Mouse (Mus musculus): ENCODE data around the gene Syne4. TPM values are rescaled to one million over a fixed set of nuclear protein-coding genes. Genes with fewer than 3 reads are reported as not detected.

Syne4 gene
- polyA plus RNA-seq, 1 experiment from 2014 or later = 18.9 TPM

DNA sequence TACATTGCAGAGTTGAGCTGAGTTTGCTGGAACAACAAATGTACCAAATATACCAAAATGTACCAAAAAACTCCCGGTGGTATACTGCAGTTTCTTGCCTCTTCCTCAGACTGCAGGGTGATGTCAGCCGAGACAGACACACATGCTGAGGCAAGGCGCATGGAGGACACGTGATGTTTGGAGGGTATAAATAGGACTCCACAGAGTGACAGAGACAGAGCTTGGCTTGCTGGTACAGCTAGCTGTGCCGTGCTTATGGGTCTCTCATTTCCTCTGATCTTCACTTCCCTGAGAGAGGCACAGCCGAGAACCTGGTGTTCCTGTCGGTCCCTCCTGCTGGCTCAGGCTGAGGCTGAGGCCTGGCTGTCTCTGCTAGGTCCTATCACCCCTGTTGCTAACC is 31.9 kb upstream of the Syne4 start:
- Histone ChIP-seq H3K27me3 (replicated peaks) (no peaks in the 10 kb centered on the region), H3K9ac (replicated peaks) (no peak overlapping the region), H3K4me2 (no peak overlapping the region), H3K4me1 (peaks cover 16% of the 10 kb centered on the region), H3K4me3 (replicated peaks) (no peak overlapping the region), H3K27ac (replicated peaks) (no peak overlapping the region), H3K36me3 (no peaks in the 10 kb centered on the region), H3K9me3 (replicated peaks) (no peaks in the 10 kb centered on the region)
- no peak for ATAC-seq (ENCODE audit: low FRiP score)
- 87% methylated on average over 7 of the region's 7 CpGs for WGBS

DNA sequence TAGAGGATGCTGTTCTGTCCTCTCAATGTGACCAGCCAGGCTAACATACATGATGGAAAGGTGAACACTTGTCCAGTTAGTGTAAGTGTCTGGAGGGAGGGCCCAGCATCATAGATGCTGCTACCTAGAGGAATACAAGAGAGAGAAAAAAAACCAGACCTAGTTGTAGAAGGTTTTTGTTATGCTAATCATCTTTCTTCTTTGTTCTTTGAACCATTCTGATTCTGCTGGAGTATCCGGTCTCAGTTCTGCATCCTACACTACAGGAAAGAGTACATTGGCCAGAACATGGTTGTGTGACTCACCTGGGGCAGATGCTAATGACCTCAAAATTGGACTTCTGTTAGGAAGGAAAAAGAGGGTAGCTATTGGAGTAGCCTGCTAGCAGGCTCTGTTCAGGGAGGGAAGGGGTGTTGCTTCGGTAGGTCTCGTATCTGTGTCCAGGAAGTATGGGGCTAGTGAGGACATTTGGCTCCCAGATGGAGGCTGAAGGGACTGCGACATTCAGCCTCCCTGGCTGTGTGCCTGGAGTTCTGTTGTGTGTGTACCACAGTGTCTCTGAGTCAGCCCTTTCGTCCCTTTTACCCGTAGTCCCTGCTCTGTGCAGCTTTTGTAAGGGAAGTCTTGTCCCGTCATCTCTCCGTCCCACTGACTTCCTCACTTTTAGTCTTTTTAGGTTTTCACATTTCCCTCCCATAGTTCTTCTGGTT is 27.8 kb upstream of the Syne4 start:
- Histone ChIP-seq H3K9me3 (replicated peaks) (no peaks in the 10 kb centered on the region), H3K27ac (replicated peaks) (no peak overlapping the region), H3K4me1 (peaks cover 12% of the 10 kb centered on the region), H3K27me3 (replicated peaks) (no peaks in the 10 kb centered on the region), H3K4me2 (no peak overlapping the region), H3K9ac (replicated peaks) (no peak overlapping the region), H3K36me3 (no peaks in the 10 kb centered on the region), H3K4me3 (replicated peaks) (no peak overlapping the region)
- WGBS = 63% methylated on average over 8 of the region's 8 CpGs
- no peak for ATAC-seq (ENCODE audit: low FRiP score)

DNA sequence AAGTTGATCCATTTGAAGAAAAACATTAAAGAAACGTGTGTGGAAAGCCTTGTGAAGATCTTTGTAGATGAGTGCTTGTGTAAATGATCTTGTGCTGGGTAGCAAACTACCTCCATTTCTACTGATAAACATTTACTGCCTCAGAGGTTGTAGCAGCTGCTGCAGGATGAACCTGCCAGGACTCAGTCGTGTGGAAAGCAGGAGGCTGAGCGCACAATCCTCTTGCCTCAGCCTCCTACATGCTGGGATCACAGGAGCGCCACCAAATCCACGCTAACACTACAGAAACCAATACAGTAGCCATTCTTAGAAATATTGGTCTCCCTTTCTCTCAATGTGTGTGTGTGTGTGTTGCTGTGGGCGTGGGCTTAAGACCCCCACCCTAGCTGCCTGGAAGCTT is 26.6 kb upstream of the Syne4 start:
- Histone ChIP-seq H3K36me3 (no peaks in the 10 kb centered on the region), H3K4me1 (peaks cover 22% of the 10 kb centered on the region), H3K9me3 (replicated peaks) (no peaks in the 10 kb centered on the region), H3K4me2 (no peak overlapping the region), H3K9ac (replicated peaks) (no peak overlapping the region), H3K27me3 (replicated peaks) (no peaks in the 10 kb centered on the region), H3K4me3 (replicated peaks) (no peak overlapping the region), H3K27ac (replicated peaks) (no peak overlapping the region)
- 68% methylated on average over 6 of the region's 6 CpGs for WGBS
- ATAC-seq (ENCODE audit: low FRiP score) = no peak

DNA sequence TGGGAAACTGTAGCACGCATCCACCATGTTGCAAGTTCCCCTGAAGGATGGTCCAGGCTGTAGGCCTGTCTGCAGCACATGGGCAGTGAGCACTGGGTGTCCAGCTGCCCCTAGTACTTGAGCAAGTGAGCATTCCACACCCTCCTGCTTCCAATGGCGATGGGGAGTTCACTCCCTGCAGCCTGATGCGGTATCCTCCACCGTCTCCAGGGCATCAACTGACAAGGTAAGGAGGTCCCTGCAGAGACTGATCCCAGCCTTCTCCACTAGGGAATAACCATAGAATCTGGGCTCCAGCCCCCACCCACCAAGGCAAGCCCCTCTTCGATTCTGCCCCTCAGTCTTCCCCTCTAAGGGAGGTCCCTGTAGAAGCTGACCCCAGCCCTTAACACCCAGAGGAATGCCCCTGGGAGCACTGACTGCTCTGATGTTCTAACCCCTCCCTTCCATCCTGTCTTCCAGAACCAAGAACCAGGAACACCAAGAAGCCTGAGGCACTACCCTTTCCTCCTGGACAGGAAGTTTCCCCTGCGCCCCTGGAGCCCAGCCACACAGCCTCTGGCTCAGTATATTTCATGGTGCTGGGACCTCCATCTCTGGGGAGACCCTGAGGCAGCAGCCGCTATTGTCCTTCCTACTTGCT is 25.4 kb upstream of the Syne4 start:
- Histone ChIP-seq H3K27ac (replicated peaks) (no peak overlapping the region; the same call in 1 of the 2 replicates), H3K4me3 (replicated peaks) (no peak overlapping the region), H3K9me3 (replicated peaks) (no peaks in the 10 kb centered on the region), H3K27me3 (replicated peaks) (no peaks in the 10 kb centered on the region), H3K9ac (replicated peaks) (no peak overlapping the region), H3K4me1 (peaks cover 31% of the 10 kb centered on the region), H3K36me3 (peaks cover 9% of the 10 kb centered on the region), H3K4me2 (no peak overlapping the region)
- no peak for ATAC-seq (ENCODE audit: low FRiP score)
- WGBS = 67% methylated on average over 7 of the region's 7 CpGs

DNA sequence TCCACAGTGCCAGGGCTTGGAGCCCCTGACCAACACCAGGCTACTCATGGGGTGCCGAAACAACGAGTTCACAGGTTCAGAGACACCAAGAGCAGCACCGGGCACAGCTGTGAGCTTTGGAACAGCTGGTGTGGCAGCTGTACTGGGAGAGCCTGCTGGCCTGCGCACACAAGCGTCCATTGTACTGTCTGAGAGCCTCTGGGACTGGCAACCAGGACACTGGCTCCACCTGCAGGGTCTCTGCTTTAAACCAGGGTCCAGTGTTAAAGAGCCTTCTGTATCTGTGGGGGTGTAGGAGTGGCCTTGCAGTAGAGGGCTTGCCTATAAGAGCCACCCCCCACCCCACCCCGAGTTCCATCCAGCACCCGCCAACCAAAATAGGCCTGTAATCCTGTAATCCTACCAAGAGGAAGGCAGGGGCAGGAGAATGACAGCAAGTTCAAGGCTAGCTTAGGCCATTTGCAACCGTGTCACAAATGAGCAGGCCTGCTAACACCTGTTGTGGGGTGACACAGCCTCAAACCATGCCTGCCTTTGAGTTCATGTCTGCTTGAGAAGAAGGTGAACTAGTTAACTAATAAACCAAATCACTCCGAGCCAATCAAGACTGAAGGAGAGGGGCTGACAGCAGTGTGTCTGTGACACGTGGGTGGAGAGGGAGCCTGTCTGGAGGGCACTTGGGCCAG is 24.8 kb upstream of the Syne4 start:
- peaks cover 38% of the 10 kb centered on the region for H3K4me1 ChIP-seq
- H3K4me3 ChIP-seq (replicated peaks) = no peak overlapping the region
- no peaks in the 10 kb centered on the region for H3K27me3 ChIP-seq (replicated peaks)
- 60% methylated on average over 10 of the region's 10 CpGs for WGBS
- no peak overlapping the region; the same call in 1 of the 2 replicates for H3K27ac ChIP-seq (replicated peaks)
- H3K9ac ChIP-seq (replicated peaks) = no peak overlapping the region
- ATAC-seq (ENCODE audit: low FRiP score) = no peak
- H3K9me3 ChIP-seq (replicated peaks) = no peaks in the 10 kb centered on the region
- peaks cover 15% of the 10 kb centered on the region for H3K36me3 ChIP-seq
- H3K4me2 ChIP-seq = no peak overlapping the region

DNA sequence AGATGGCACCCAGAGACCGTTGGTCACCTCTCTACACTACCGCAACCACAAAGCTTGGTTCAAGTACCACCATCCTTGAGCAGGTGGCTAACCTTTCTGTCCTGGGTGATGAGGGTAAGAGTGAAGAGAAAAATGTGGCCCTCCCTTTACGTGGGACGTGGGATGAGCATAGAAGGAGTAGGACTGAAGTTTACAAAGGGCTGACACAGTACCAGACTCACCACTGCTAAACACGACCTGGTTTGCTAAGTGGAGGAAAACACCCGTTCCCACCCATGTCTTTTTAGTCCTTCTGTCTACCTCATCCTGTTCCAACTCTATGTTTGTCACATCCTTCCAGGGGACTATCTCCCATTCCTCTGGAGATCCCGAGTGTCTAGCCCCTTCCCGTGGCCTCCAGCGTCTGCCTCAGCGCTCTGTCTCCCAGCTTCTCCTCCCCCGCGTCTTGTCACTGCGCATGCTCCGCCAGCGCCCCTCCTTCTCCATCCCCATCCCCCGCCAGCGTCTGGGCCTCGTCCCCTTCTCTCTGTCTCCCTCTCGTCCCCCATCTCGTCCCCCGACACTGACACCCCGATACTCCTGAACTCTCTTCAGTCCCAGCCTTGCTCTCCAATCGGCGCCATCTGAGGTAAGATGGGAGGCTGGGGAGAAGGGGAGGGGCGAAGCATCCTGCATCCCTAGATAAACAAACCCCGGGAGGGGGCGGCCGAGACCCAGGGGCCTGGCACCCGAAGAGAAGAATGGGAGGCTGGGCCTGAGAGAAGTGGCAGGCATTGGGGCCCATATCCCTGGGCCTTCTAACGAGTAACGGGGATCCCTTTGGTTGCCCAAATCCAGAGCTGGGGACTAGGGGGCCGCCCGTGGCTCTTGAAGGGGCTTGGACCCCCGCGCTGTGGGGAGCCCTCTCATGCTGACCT is 23.1 kb upstream of the Syne4 start, which contains the start of gene Clip3:
Clip3 (plus strand) TSS at position 514 of the 917 bp plus-strand sequence.
- Histone ChIP-seq H3K9me3 (replicated peaks) (no peaks in the 10 kb centered on the region), H3K9ac (replicated peaks) (peak within 1 kb of the TSS; percentile 96), H3K27me3 (replicated peaks) (no peaks in the 10 kb centered on the region), H3K4me1 (peaks cover 41% of the 10 kb centered on the region), H3K4me3 (replicated peaks) (peak within 1 kb of the TSS; percentile 65), H3K4me2 (peak within 1 kb of the TSS; percentile 93), H3K27ac (replicated peaks) (peak within 1 kb of the TSS; percentile 80), H3K36me3 (peaks cover 30% of the 10 kb centered on the region)
- WGBS = 8% methylated on average over 32 of the region's 35 CpGs
- ATAC-seq (ENCODE audit: low FRiP score) = peak; percentile 87

DNA sequence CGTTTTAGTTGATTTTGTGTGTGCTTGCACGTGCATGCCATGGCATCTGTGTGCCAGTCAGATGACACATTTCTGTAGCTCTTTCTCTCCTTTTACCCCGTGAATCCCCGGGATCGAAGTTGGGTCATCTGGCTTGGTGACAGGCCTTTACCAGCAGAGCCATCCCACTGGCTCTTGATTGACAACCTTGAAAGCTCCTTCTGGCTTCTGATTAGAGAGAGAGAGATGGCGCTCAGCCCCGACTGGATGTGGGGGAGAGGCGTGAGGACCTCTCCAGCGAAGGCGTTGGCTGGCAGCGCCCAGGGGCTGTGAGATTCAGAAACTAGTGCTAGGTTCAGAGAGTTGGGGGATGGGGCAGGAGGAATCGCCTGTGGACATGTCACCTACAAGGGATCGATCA is 20.8 kb upstream of the Syne4 start:
- peaks cover 41% of the 10 kb centered on the region for H3K4me1 ChIP-seq
- H3K9ac ChIP-seq (replicated peaks) = 0 out of 2 replicates have a peak overlapping the region, but pooled peaks have one; percentile 10
- H3K9me3 ChIP-seq (replicated peaks) = no peaks in the 10 kb centered on the region
- H3K27me3 ChIP-seq (replicated peaks) = no peaks in the 10 kb centered on the region
- no peak overlapping the region for H3K27ac ChIP-seq (replicated peaks)
- peaks cover 53% of the 10 kb centered on the region for H3K36me3 ChIP-seq
- no peak for ATAC-seq (ENCODE audit: low FRiP score)
- H3K4me2 ChIP-seq = no peak overlapping the region; the same call in 1 of the 2 replicates
- no peak overlapping the region for H3K4me3 ChIP-seq (replicated peaks)
- WGBS = 84% methylated on average over 13 of the region's 13 CpGs

DNA sequence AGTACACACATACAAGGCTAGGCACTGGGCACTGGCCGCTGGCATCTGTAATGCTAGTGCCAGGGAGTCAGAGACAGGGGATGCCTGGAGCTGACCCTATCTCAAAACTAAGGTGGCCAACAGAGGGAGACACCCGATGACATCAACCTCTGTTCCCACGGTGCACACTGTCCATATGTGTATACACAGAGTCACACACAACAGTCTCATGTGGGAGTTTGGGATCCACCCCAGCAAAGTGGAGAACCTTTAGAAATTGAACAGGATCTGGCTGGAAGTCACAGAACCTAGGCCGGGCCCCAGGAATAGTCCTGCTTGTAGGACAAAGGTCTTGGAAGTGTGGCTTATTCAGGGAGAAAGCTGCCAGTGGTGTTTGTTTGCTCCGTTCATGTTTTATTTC is 20.3 kb upstream of the Syne4 start:
- 0 out of 2 replicates have a peak overlapping the region, but pooled peaks have one; percentile 5 for H3K9ac ChIP-seq (replicated peaks)
- ATAC-seq (ENCODE audit: low FRiP score) = no peak
- peaks cover 58% of the 10 kb centered on the region for H3K36me3 ChIP-seq
- WGBS = 91% methylated on average over 5 of the region's 5 CpGs
- H3K4me1 ChIP-seq = peaks cover 40% of the 10 kb centered on the region
- H3K27ac ChIP-seq (replicated peaks) = no peak overlapping the region
- no peak overlapping the region for H3K4me3 ChIP-seq (replicated peaks)
- no peaks in the 10 kb centered on the region for H3K27me3 ChIP-seq (replicated peaks)
- no peak overlapping the region; the same call in 1 of the 2 replicates for H3K4me2 ChIP-seq
- H3K9me3 ChIP-seq (replicated peaks) = no peaks in the 10 kb centered on the region

DNA sequence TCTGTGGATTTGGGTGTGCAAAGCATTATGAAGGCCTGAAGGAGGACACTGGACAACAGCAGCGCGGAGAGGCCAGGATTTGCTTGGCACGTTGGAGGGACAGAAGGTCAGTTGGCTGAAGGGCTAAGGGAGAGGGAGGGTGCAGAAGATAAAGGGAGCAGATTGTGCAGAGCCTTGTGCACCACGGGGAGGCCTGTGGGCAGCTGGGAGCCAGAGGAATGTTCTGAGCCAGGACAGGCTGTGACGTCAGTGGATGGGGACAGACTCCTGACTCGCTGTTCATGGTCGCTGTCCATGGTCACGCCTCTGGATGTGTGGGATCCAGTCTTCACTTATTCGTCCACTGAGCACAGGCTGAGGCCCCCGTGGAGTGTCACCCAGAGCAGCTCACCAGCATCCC is 19.5 kb upstream of the Syne4 start:
- Histone ChIP-seq H3K4me3 (replicated peaks) (no peak overlapping the region), H3K9me3 (replicated peaks) (no peaks in the 10 kb centered on the region), H3K27ac (replicated peaks) (no peak overlapping the region), H3K9ac (replicated peaks) (no peak overlapping the region), H3K4me2 (no peak overlapping the region), H3K4me1 (peaks cover 37% of the 10 kb centered on the region), H3K36me3 (peaks cover 65% of the 10 kb centered on the region), H3K27me3 (replicated peaks) (no peaks in the 10 kb centered on the region)
- ATAC-seq (ENCODE audit: low FRiP score) = no peak
- 72% methylated on average over 10 of the region's 10 CpGs for WGBS

DNA sequence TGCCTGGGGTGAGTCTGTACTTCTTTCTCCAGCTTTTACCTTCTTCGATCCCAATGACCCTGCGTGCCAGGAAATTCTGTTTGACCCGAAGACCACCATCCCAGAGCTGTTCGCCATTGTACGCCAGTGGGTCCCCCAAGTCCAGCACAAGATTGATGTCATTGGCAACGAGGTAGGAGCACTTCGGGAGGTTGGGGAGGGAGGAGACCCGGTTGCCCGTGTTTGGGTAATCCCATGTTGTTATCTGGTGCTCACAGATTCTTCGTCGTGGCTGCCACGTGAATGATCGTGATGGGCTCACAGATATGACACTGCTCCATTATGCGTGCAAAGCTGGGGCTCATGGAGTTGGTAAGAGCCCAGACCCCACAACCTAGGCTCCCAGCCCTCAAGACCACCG is 17.8 kb upstream of the Syne4 start:
- Histone ChIP-seq H3K9me3 (replicated peaks) (no peaks in the 10 kb centered on the region), H3K27ac (replicated peaks) (no peak overlapping the region), H3K4me1 (peaks cover 29% of the 10 kb centered on the region), H3K4me2 (no peak overlapping the region), H3K4me3 (replicated peaks) (no peak overlapping the region), H3K27me3 (replicated peaks) (no peaks in the 10 kb centered on the region), H3K36me3 (peaks cover 79% of the 10 kb centered on the region), H3K9ac (replicated peaks) (no peak overlapping the region)
- WGBS = 96% methylated on average over 15 of the region's 15 CpGs
- no peak for ATAC-seq (ENCODE audit: low FRiP score)

DNA sequence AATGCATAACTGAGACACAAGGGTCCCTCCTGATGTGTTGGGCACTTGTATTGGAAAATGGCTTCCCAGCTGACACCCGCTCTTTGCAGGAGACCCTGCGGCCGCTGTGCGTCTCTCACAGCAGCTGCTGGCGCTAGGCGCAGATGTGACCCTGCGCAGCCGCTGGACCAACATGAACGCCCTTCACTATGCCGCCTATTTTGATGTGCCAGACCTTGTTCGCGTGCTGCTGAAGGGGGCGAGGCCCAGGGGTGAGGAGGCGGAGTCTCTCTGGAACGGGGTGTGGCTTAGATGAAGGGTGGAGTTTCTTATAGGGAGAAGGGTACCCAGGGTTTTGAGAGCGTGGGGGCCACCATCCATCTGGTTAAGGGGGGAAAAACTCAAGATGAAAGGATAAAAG is 17.3 kb upstream of the Syne4 start:
- 84% methylated on average over 16 of the region's 16 CpGs for WGBS
- Histone ChIP-seq H3K9me3 (replicated peaks) (no peaks in the 10 kb centered on the region), H3K9ac (replicated peaks) (no peak overlapping the region), H3K4me1 (peaks cover 27% of the 10 kb centered on the region), H3K4me2 (no peak overlapping the region), H3K27ac (replicated peaks) (no peak overlapping the region), H3K27me3 (replicated peaks) (no peaks in the 10 kb centered on the region), H3K4me3 (replicated peaks) (no peak overlapping the region), H3K36me3 (peaks cover 83% of the 10 kb centered on the region)
- ATAC-seq (ENCODE audit: low FRiP score) = no peak

Data from neural tube, embryonic 15.5 days (tissue).